Mouse (Mus musculus) retina, adult 2 months (tissue): ENCODE measurements around the gene Clk4.
A peak's percentile ranks its signal among the peaks of the same experiment; 100 is the strongest.

ENCODE experiments used
- DNase-seq: peaks from one replicate; pipeline ENCODE4 v3.0.0-alpha.2; 2012; ENCODE audit warnings: low read depth, low spot score

The Clk4 gene

GRCm38 (mm10) chr11:51261680-51262219 is at the start of gene Clk4:
TSS of gene Clk4 (plus strand) at chr11:51261730.
- DNase-seq, result no peak

- no peak for DNase-seq
These were observed 47.5 kb upstream of the Clk4 start for GRCm38 (mm10) chr11:51214021-51214420.

GRCm38 (mm10) chr11:51219396-51219980 is 42.0 kb upstream of the Clk4 start:
- DNase-seq, result no peak

GRCm38 (mm10) chr11:51220308-51220707 is 41.2 kb upstream of the Clk4 start, which contains the start of gene Gm12569:
TSS of gene Gm12569 (plus strand) at chr11:51220473.
- DNase-seq, result no peak

GRCm38 (mm10) chr11:51227104-51227503 is 34.4 kb upstream of the Clk4 start:
- DNase-seq, result no peak

GRCm38 (mm10) chr11:51234626-51235025 is 26.9 kb upstream of the Clk4 start:
- no peak for DNase-seq

GRCm38 (mm10) chr11:51242897-51243296 is 18.6 kb upstream of the Clk4 start:
- no peak for DNase-seq

GRCm38 (mm10) chr11:51257006-51257405 is 4.5 kb upstream of the Clk4 start:
- DNase-seq, result no peak

- peak; percentile 97 for DNase-seq
These were observed 1.1 kb downstream of the Clk4 start, which contains the start of gene BC049762 for GRCm38 (mm10) chr11:51262342-51263285. TSS of gene BC049762 (minus strand) at chr11:51263046.

GRCm38 (mm10) chr11:51263286-51263831 is 1.8 kb downstream of the Clk4 start:
- no peak for DNase-seq

- no peak for DNase-seq
These were observed 2.8 kb downstream of the Clk4 start for GRCm38 (mm10) chr11:51264352-51264751.

GRCm38 (mm10) chr11:51265326-51265725 is 3.8 kb downstream of the Clk4 start:
- DNase-seq, result no peak

GRCm38 (mm10) chr11:51274418-51274817 is 12.9 kb downstream of the Clk4 start:
- DNase-seq, result no peak

GRCm38 (mm10) chr11:51289564-51290041 is 28.1 kb downstream of the Clk4 start, which contains the start of gene Col23a1:
TSS of gene Col23a1 (plus strand) at chr11:51289920.
- DNase-seq, result no peak

GRCm38 (mm10) chr11:51290066-51290955 is 28.8 kb downstream of the Clk4 start:
- DNase-seq, result no peak

- no peak for DNase-seq
These were observed 32.5 kb downstream of the Clk4 start for GRCm38 (mm10) chr11:51293956-51294530.

GRCm38 (mm10) chr11:51295742-51296141 is 34.2 kb downstream of the Clk4 start:
- DNase-seq, result no peak

GRCm38 (mm10) chr11:51298691-51299090 is 37.2 kb downstream of the Clk4 start:
- no peak for DNase-seq

GRCm38 (mm10) chr11:51302396-51302795 is 40.9 kb downstream of the Clk4 start:
- no peak for DNase-seq

- DNase-seq, result no peak
These were observed 42.5 kb downstream of the Clk4 start for GRCm38 (mm10) chr11:51303981-51304553.
